Mouse (Mus musculus) embryonic fibroblast, embryonic 13.5 days (primary cell): ENCODE measurements around the gene Cdh13. TPM values are rescaled to one million over a fixed set of nuclear protein-coding genes. Genes with fewer than 3 reads are reported as not detected.
A peak's percentile ranks its signal among the peaks of the same experiment; 100 is the strongest.

Experiments
- H3K27ac ChIP-seq: 2 replicates; pipeline ENCODE4 v1.5.1; 2012; ENCODE audit warnings: low read length, control low read depth, inconsistent platforms; ENCODE audit not compliant: insufficient read depth
- H3K4me1 ChIP-seq: 2 replicates; pipeline ENCODE4 v1.6.1; 2011; ENCODE audit warnings: low read length; ENCODE audit not compliant: control insufficient read depth, insufficient read depth
- H3K4me3 ChIP-seq: 2 replicates; pipeline ENCODE4 v1.5.1; 2011; ENCODE audit warnings: mild to moderate bottlenecking, control low read depth, low read length; ENCODE audit not compliant: insufficient read depth
- CTCF ChIP-seq: IDR thresholded peaks from 2 replicates; pipeline ENCODE4 v1.5.1; 2011; ENCODE audit warnings: mild to moderate bottlenecking, control low read depth, low read length, moderate library complexity, borderline replicate concordance; ENCODE audit not compliant: insufficient read depth
- POLR2A ChIP-seq: IDR thresholded peaks from 2 replicates; pipeline ENCODE4 v1.6.1; 2011; ENCODE audit warnings: low read depth, mild to moderate bottlenecking, control low read depth, low read length, moderate library complexity
- polyA plus RNA-seq: library from polyadenylated mRNA; stranded (reverse); fragments of >200 nt; gene quantifications from 2 replicates; pipeline ENCODE4 v1.2.4, GENCODE M21; 2011; ENCODE audit warnings: low read depth; ENCODE audit not compliant: missing spikeins, insufficient read length

The Cdh13 gene
- polyA plus RNA-seq, 1 experiment = 19.8 TPM

DNA sequence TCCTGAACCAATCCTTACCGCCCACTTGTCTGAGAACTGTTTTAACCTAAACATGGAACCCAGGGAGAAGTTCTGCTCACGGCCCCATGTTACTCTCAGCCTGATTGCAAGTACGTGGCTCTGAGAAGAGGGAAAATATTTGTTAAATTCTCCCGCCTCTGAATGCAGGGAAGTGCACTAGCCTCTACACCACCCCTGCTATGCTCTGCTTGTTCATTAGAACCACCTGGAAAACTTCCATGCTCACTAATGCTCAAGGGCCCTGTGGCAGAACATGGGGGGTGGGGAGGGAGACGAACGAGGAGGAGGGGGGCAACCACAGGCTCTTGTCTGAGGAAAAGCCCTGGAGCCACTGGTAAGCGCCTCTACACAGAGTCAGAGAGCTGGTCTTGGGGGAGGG is 1074.6 kb downstream of the Cdh13 start:
- Histone ChIP-seq H3K27ac (no peak overlapping the region), H3K4me3 (no peak overlapping the region), H3K4me1 (no peaks in the 10 kb centered on the region)
- TF ChIP-seq POLR2A = no peak
- no peak for TF ChIP-seq CTCF

DNA sequence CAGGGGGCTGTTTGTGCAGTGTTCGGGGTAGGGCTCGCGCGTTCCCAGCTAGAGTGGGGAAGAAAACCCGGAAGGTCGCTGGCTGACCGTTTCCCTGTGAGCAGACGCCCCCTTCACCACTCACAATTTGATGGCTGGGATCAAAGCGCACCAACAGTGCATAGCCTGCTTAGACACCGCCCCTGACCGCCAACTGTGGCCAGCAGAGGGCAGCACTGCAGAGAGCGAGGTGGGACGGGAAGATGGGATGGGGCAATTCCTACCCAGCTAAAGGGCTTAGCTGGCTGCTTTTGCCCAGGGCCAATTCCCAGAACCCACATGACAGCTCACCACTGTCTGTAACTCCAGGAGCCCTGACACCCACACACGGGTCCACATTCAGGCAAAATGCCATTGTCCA is 1075.3 kb downstream of the Cdh13 start:
- H3K27ac ChIP-seq = no peak overlapping the region
- H3K4me3 ChIP-seq = no peak overlapping the region
- H3K4me1 ChIP-seq = no peaks in the 10 kb centered on the region
- TF ChIP-seq CTCF (peak; percentile 94), POLR2A (no peak)

DNA sequence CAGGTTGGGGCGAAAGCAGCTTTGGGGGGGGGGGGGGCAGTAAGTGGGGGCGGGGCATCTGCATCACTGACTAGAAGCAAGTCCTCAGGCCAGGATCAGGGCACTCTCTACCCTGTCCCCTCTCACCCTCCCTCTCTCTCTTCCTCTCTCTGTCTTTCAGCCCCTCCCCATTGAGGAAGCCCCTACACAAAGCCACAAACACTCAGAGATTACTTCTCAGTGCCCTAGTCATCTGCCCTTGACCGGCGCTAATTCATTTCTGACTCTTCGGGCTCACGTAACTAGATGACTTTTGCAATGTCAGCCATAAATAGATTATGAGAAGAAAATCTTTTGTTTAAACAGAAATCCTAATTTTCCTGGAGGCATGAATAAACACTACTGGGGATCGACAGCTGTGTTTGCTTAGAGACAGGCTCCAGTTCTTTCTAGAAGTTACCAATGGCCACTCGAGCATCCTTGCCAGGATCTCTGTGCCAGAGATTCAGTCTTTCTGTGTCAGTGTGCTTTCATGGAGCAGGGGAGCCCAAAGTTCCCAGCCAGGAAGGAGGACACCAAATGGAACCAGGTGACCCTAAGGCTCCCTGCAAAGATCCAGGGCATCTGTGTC is 1077.3 kb downstream of the Cdh13 start:
- no peak overlapping the region for H3K27ac ChIP-seq
- no peaks in the 10 kb centered on the region for H3K4me1 ChIP-seq
- TF ChIP-seq CTCF (no peak), POLR2A (no peak)
- no peak overlapping the region for H3K4me3 ChIP-seq
